ENCODE assay signal across 13 mouse cellular contexts in genomic region chr17:11142321-11142720, GRCm38 (mm10).
DNase-seq lines count a peak whose midpoint lies in the region; ATAC-seq and TF ChIP-seq lines count a peak whose summit lies in the region.
"Had no signal": no experiment of that assay in that cellular context is flagged by ENCODE, and none has a peak within 500 bp of the region (broad histone marks: within the 10 kb centered on the region; RNA-seq: fewer than 3 reads in every experiment).

No protein-coding gene starts in this region.

- H3K27ac ChIP-seq in midbrain, embryonic 14.5 days (replicated peaks; ENCODE audit: low read depth, low read length): 0 out of 2 replicates have a peak overlapping the region, but pooled peaks have one; percentile 2
- H3K27ac ChIP-seq in midbrain, embryonic 13.5 days: no peak overlapping the region
- H3K27ac ChIP-seq in layer of hippocampus, adult 2 months: peak overlapping the region; percentile 77
- H3K27ac ChIP-seq: liver, embryonic 13.5 days; macrophage had no signal

- 59% methylated on average over 5 of the region's 5 CpGs for WGBS in midbrain, embryonic 14.5 days
- 72% methylated on average over 5 of the region's 5 CpGs for WGBS in midbrain, embryonic 13.5 days

- H3K9me3 ChIP-seq in midbrain, embryonic 14.5 days (ENCODE audit: control insufficient read depth, low read length): no peaks in the 10 kb centered on the region
- H3K9me3 ChIP-seq in midbrain, embryonic 13.5 days: no peaks in the 10 kb centered on the region
- H3K9me3 ChIP-seq: liver, embryonic 13.5 days had no signal

- ATAC-seq in midbrain, embryonic 14.5 days (ENCODE audit: low FRiP score, low TSS enrichment): no peak
- no peak for ATAC-seq in midbrain, embryonic 13.5 days
- ATAC-seq: intestine, postnatal 0 days had no signal

- no peak overlapping the region for H3K4me3 ChIP-seq in midbrain, embryonic 14.5 days (replicated peaks; ENCODE audit: low read depth, low read length)
- no peak overlapping the region for H3K4me3 ChIP-seq in midbrain, embryonic 13.5 days (replicated peaks)
- no peak overlapping the region for H3K4me3 ChIP-seq in layer of hippocampus, adult 2 months
- H3K4me3 ChIP-seq: liver, embryonic 13.5 days had no signal

- H3K9ac ChIP-seq in midbrain, embryonic 14.5 days (replicated peaks; ENCODE audit: low read length): no peak overlapping the region
- no peak overlapping the region; the same call in 1 of the 2 replicates for H3K9ac ChIP-seq in midbrain, embryonic 13.5 days (replicated peaks)
- H3K9ac ChIP-seq: liver, embryonic 13.5 days had no signal

- intact Hi-C loops in left cerebral cortex, postnatal 10 days (cut with DNase I): no loop called here

- H3K4me2 ChIP-seq in midbrain, embryonic 14.5 days (ENCODE audit: low read length): no peak overlapping the region
- no peak overlapping the region for H3K4me2 ChIP-seq in midbrain, embryonic 13.5 days (replicated peaks)
- H3K4me2 ChIP-seq: liver, embryonic 13.5 days had no signal

- no peaks in the 10 kb centered on the region for H3K27me3 ChIP-seq in midbrain, embryonic 14.5 days (ENCODE audit: control insufficient read depth, insufficient read depth, low read length)
- no peaks in the 10 kb centered on the region for H3K27me3 ChIP-seq in midbrain, embryonic 13.5 days
- H3K27me3 ChIP-seq: liver, embryonic 13.5 days had no signal

- H3K36me3 ChIP-seq in midbrain, embryonic 14.5 days (ENCODE audit: control insufficient read depth, insufficient read depth, low read length): no peaks in the 10 kb centered on the region
- no peaks in the 10 kb centered on the region for H3K36me3 ChIP-seq in midbrain, embryonic 13.5 days
- H3K36me3 ChIP-seq: liver, embryonic 13.5 days had no signal

- DNase-seq in midbrain, embryonic 14.5 days: peak; percentile 43
- DNase-seq in layer of hippocampus, adult 2 months (ENCODE audit: low spot score in 2 of 2): peak; percentile 60 to 77
- DNase-seq in left cerebral cortex, postnatal 10 days (ENCODE audit: extremely low spot score in 1 of 2, low spot score in 2 of 2): peak; percentile 20 to 40
- DNase-seq in right cerebral cortex, postnatal 4 days: peak; percentile 20
- no peak for DNase-seq in thymus, postnatal 25 days
- DNase-seq in adrenal gland, adult 8-10 months: no peak
- DNase-seq: adrenal gland, postnatal 25 days; cerebellum, adult 11 months; liver, embryonic 13.5 days; retina, postnatal 1 day had no signal

- TF ChIP-seq CTCF in layer of hippocampus, adult 2 months (conservative IDR thresholded peaks at IDR 0.05): no peak

- no peaks in the 10 kb centered on the region for H3K4me1 ChIP-seq in midbrain, embryonic 14.5 days (ENCODE audit: control insufficient read depth, insufficient read depth, low read length)
- peaks cover 3% of the 10 kb centered on the region; the same call in 1 of the 2 replicates for H3K4me1 ChIP-seq in midbrain, embryonic 13.5 days (replicated peaks)
- H3K4me1 ChIP-seq: liver, embryonic 13.5 days had no signal

Comparison
In these comparisons a context has a peak if more than half of its experiments do, and no peak if none do; other contexts are left out.
1. DNase-seq: peak in midbrain, embryonic 14.5 days (single experiment), layer of hippocampus, adult 2 months (2 of 2), left cerebral cortex, postnatal 10 days (2 of 2) and right cerebral cortex, postnatal 4 days (single experiment); none in thymus, postnatal 25 days (single experiment) and adrenal gland, adult 8-10 months (single experiment).